Mouse (Mus musculus) ES-CJ7 (cell line): ENCODE data around the gene Vmn1r120.
"Not testable (repeated sequence)": the region's sequence is repeated elsewhere in the genome, so short reads cannot be mapped to it uniquely, and the experiment has no call there.

Experiments used
- DNase-seq: peaks from one replicate; pipeline ENCODE4 v3.0.0; 2011; ENCODE audit warnings: low read depth, low spot score

Gene Vmn1r120

GRCm38 (mm10) chr7:21053684-21054083, at the start of gene Vmn1r120:
TSS of gene Vmn1r120 (minus strand) at chr7:21053784.
- DNase-seq: not testable (repeated sequence)

- not testable (repeated sequence) for DNase-seq
Measured at GRCm38 (mm10) chr7:21098413-21098812, 44.8 kb upstream of the Vmn1r120 start, which contains the start of gene Vmn1r121. TSS of gene Vmn1r121 (minus strand) at chr7:21098513.

- DNase-seq: not testable (repeated sequence)
Measured at GRCm38 (mm10) chr7:21012355-21012754, 41.2 kb downstream of the Vmn1r120 start, which contains the start of gene Vmn1r119. TSS of gene Vmn1r119 (minus strand) at chr7:21012455.
